Mouse (Mus musculus) heart, adult 2 months (tissue): ENCODE measurements around the gene Copz2.

Source experiments
- CTCF ChIP-seq: fragments of 200-600 bp; IDR thresholded peaks from 2 replicates; pipeline ENCODE4 v1.8.1; 2022; ENCODE audit warnings: antibody characterized with exemption, mild to moderate bottlenecking, moderate library complexity
- EP300 ChIP-seq: fragments of 200-500 bp; IDR thresholded peaks from 2 replicates; pipeline ENCODE4 v1.6.1; 2011; ENCODE audit warnings: low read depth, low read length, control low read depth; ENCODE audit not compliant: insufficient read depth
- POLR2A ChIP-seq: fragments of 200-500 bp; IDR thresholded peaks from 2 replicates; pipeline ENCODE4 v1.6.1; 2011; ENCODE audit warnings: mild to moderate bottlenecking, low read depth, low read length, control low read depth; ENCODE audit not compliant: insufficient read depth

GRCm38 (mm10) chr11:96910003-96910402 lies 60.3 kb downstream of the Copz2 start:
- TF ChIP-seq CTCF (peak; percentile 92), POLR2A (no peak), EP300 (peak; percentile 76; the same call in 1 of the 2 replicates)
